10 mouse cellular contexts compared by ENCODE assay signal in the genomic region with DNA sequence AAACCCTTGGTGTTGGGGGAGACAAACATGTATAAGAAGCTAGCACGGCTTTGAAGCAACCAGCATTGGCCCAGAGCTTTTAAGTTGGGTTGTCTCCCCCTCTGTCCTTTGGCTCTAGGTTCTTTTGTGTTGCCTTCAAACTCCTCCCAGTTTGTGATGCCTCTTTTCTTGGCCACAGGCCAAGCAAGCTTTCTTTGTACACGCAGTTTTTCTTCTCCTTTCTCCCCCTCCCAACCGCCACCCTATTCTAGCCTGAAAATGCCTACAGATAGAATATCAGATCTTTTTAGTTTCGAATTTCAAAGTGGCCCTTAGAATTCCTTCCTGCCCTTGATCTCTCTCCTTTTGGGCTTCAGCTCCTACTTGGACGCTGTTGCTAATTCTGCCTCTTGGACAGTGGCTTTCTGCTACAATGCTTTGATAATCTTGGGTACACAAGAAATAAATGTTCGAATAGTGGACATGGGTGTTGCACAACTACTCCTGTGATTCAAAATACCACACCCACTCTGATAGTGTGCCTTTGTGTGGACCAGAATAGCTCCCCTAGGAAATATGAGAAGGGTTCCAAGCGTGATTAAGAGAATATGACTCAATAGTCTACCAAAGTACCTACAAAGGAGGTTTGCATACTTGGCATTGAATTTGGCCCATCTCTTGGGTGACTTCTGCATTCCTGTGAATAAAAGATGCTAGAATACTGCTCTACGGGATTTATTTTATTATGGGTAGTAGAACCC.
DNase-seq lines count a peak whose midpoint lies in the region; ATAC-seq and TF ChIP-seq lines count a peak whose summit lies in the region.
"Had no signal": no experiment of that assay in that cellular context is flagged by ENCODE, and none has a peak within 500 bp of the region (broad histone marks: within the 10 kb centered on the region; RNA-seq: fewer than 3 reads in every experiment).

No protein-coding gene starts in this region.

- WGBS in lung, embryonic 14.5 days: 36% methylated on average over 8 of the region's 8 CpGs
- WGBS in lung, adult 2 months: 30% methylated on average over 8 of the region's 8 CpGs
- WGBS in embryonic facial prominence, embryonic 12.5 days: 55% methylated on average over 8 of the region's 8 CpGs
- 54% methylated on average over 8 of the region's 8 CpGs for WGBS in hindbrain, embryonic 15.5 days
- WGBS in kidney, embryonic 16.5 days: 45% methylated on average over 8 of the region's 8 CpGs

- peak; percentile 52; the same call in 1 of the 2 replicates for ATAC-seq in lung, embryonic 14.5 days (ENCODE audit: insufficient read depth)
- ATAC-seq in embryonic facial prominence, embryonic 12.5 days (ENCODE audit: insufficient number of reproducible peaks, insufficient read depth, low FRiP score, low TSS enrichment): no peak
- no peak for ATAC-seq in hindbrain, embryonic 15.5 days (ENCODE audit: low FRiP score, low read depth)
- ATAC-seq in kidney, embryonic 16.5 days (ENCODE audit: low FRiP score, low TSS enrichment): no peak
- no peak for ATAC-seq in erythroblast, adult 5-6 weeks (replicated peaks; ENCODE audit: low FRiP score, poor library complexity, severe bottlenecking)

- DNase-seq in lung, embryonic 14.5 days: peak; percentile 77
- no peak for DNase-seq in lung, adult 2 months
- DNase-seq in NIH3T3 (ENCODE audit: low read depth): peak; percentile 9
- no peak for DNase-seq in kidney, adult 9 months
- DNase-seq: gastrocnemius, postnatal 36 days; thymus, adult 18-20 months had no signal

- TF ChIP-seq CTCF in lung, embryonic 14.5 days (IDR thresholded peaks at IDR 0.05; ENCODE audit: low read depth): no peak
- TF ChIP-seq CTCF in lung, adult 2 months (IDR thresholded peaks at IDR 0.05; ENCODE audit: insufficient read depth, low read length): no peak

- H3K4me3 ChIP-seq in lung, embryonic 14.5 days (ENCODE audit: low read depth, low read length): no peak overlapping the region
- no peak overlapping the region for H3K4me3 ChIP-seq in lung, adult 2 months (replicated peaks; ENCODE audit: extremely low read depth, low read depth, low read length)
- no peak overlapping the region for H3K4me3 ChIP-seq in embryonic facial prominence, embryonic 12.5 days
- no peak overlapping the region for H3K4me3 ChIP-seq in hindbrain, embryonic 15.5 days
- no peak overlapping the region for H3K4me3 ChIP-seq in kidney, embryonic 16.5 days (ENCODE audit: low read length)

- H3K9me3 ChIP-seq in lung, embryonic 14.5 days (ENCODE audit: low read depth, low read length): no peaks in the 10 kb centered on the region
- no peaks in the 10 kb centered on the region for H3K9me3 ChIP-seq in embryonic facial prominence, embryonic 12.5 days
- no peaks in the 10 kb centered on the region for H3K9me3 ChIP-seq in hindbrain, embryonic 15.5 days
- H3K9me3 ChIP-seq in kidney, embryonic 16.5 days (ENCODE audit: low read length): no peaks in the 10 kb centered on the region

- 0 out of 2 replicates have a peak, but pooled peaks cover 3% of the 10 kb centered on the region for H3K4me1 ChIP-seq in lung, embryonic 14.5 days (ENCODE audit: insufficient read depth)
- H3K4me1 ChIP-seq in lung, adult 2 months (ENCODE audit: control insufficient read depth, insufficient read depth, low read length): no peaks in the 10 kb centered on the region
- peaks cover 14% of the 10 kb centered on the region; the same call in 1 of the 2 replicates for H3K4me1 ChIP-seq in embryonic facial prominence, embryonic 12.5 days
- peaks cover 14% of the 10 kb centered on the region for H3K4me1 ChIP-seq in hindbrain, embryonic 15.5 days (replicated peaks)
- peaks cover 6% of the 10 kb centered on the region; the same call in 1 of the 2 replicates for H3K4me1 ChIP-seq in kidney, embryonic 16.5 days (ENCODE audit: insufficient read depth, low read length)

- no peak overlapping the region for H3K27ac ChIP-seq in lung, embryonic 14.5 days (ENCODE audit: low read depth)
- H3K27ac ChIP-seq in embryonic facial prominence, embryonic 12.5 days: peak overlapping the region; percentile 6; the same call in 1 of the 2 replicates
- H3K27ac ChIP-seq in hindbrain, embryonic 15.5 days (replicated peaks): 0 out of 2 replicates have a peak overlapping the region, but pooled peaks have one; percentile 31
- H3K27ac ChIP-seq in kidney, embryonic 16.5 days (ENCODE audit: low read length): no peak overlapping the region

- H3K4me2 ChIP-seq in lung, embryonic 14.5 days: no peak overlapping the region
- no peak overlapping the region for H3K4me2 ChIP-seq in embryonic facial prominence, embryonic 12.5 days (replicated peaks)
- H3K4me2 ChIP-seq in hindbrain, embryonic 15.5 days: no peak overlapping the region
- H3K4me2 ChIP-seq in kidney, embryonic 16.5 days (replicated peaks; ENCODE audit: low read depth, low read length): no peak overlapping the region

- no peaks in the 10 kb centered on the region for H3K36me3 ChIP-seq in lung, embryonic 14.5 days (ENCODE audit: insufficient read depth)
- no peaks in the 10 kb centered on the region for H3K36me3 ChIP-seq in embryonic facial prominence, embryonic 12.5 days
- H3K36me3 ChIP-seq in hindbrain, embryonic 15.5 days: no peaks in the 10 kb centered on the region
- no peaks in the 10 kb centered on the region for H3K36me3 ChIP-seq in kidney, embryonic 16.5 days (ENCODE audit: insufficient read depth, low read length)

- TF ChIP-seq POLR2A in lung, adult 2 months (IDR thresholded peaks at IDR 0.05; ENCODE audit: borderline replicate concordance, extremely low read depth, low read depth, low read length): no peak

- H3K9ac ChIP-seq in lung, embryonic 14.5 days: no peak overlapping the region
- no peak overlapping the region for H3K9ac ChIP-seq in embryonic facial prominence, embryonic 12.5 days
- H3K9ac ChIP-seq in hindbrain, embryonic 15.5 days: no peak overlapping the region
- no peak overlapping the region for H3K9ac ChIP-seq in kidney, embryonic 16.5 days (replicated peaks; ENCODE audit: low read length)

- H3K27me3 ChIP-seq in lung, embryonic 14.5 days (ENCODE audit: insufficient read depth, low read length): no peaks in the 10 kb centered on the region
- no peaks in the 10 kb centered on the region for H3K27me3 ChIP-seq in embryonic facial prominence, embryonic 12.5 days
- H3K27me3 ChIP-seq in hindbrain, embryonic 15.5 days: no peaks in the 10 kb centered on the region
- no peaks in the 10 kb centered on the region for H3K27me3 ChIP-seq in kidney, embryonic 16.5 days (ENCODE audit: insufficient read depth, low read length)

Comparison
In these comparisons a context has a peak if more than half of its experiments do, and no peak if none do; other contexts are left out.
1. DNase-seq: peak in lung, embryonic 14.5 days (single experiment) and NIH3T3 (single experiment); none in lung, adult 2 months (single experiment) and kidney, adult 9 months (single experiment).
2. H3K27ac ChIP-seq: peak in embryonic facial prominence, embryonic 12.5 days (single experiment) and hindbrain, embryonic 15.5 days (single experiment); none in lung, embryonic 14.5 days (single experiment) and kidney, embryonic 16.5 days (single experiment).